Mouse (Mus musculus) kidney, postnatal 0 days (tissue): ENCODE results near the gene Igflr1. TPM values are rescaled to one million over a fixed set of nuclear protein-coding genes. Genes with fewer than 3 reads are reported as not detected.
A peak's percentile ranks its signal among the peaks of the same experiment; 100 is the strongest.

Experiments used
- ATAC-seq: fragments of 200-750 bp; cut with Nextera tagmentation; replicated peaks from 2 replicates; pipeline ENCODE4 v1.8.0; 2017; ENCODE audit warnings: low read depth, moderate number of reproducible peaks, moderate TSS enrichment, moderate library complexity; ENCODE audit not compliant: low FRiP score
- DNase-seq: peaks from one replicate; pipeline ENCODE4 v3.0.0-alpha.2; 2016; ENCODE audit warnings: low spot score
- H3K27ac ChIP-seq: fragments of 300-500 bp; sonication (generic); 2 replicates; pipeline ENCODE4 v1.5.1; 2014; ENCODE audit warnings: mild to moderate bottlenecking
- H3K27me3 ChIP-seq: fragments of 300-500 bp; sonication (generic); 2 replicates; pipeline ENCODE4 v1.6.1; 2014; ENCODE audit warnings: low read length, mixed read lengths; ENCODE audit not compliant: insufficient read depth
- H3K36me3 ChIP-seq: fragments of 300-500 bp; sonication (generic); 2 replicates; pipeline ENCODE4 v1.6.1; 2014; ENCODE audit warnings: low read length, mixed read lengths; ENCODE audit not compliant: insufficient read depth
- H3K4me1 ChIP-seq: fragments of 300-500 bp; sonication (generic); replicated peaks from 2 replicates; pipeline ENCODE4 v1.6.1; 2014; ENCODE audit warnings: antibody characterized with exemption, low read length, mixed read lengths; ENCODE audit not compliant: insufficient read depth
- H3K4me2 ChIP-seq: fragments of 300-500 bp; sonication (generic); 2 replicates; pipeline ENCODE4 v1.6.1; 2014; ENCODE audit warnings: mild to moderate bottlenecking, low read length, moderate library complexity, mixed read lengths
- H3K4me3 ChIP-seq: fragments of 300-500 bp; sonication (generic); replicated peaks from 2 replicates; pipeline ENCODE4 v1.5.1; 2014; ENCODE audit warnings: low read depth, low read length
- H3K9ac ChIP-seq: fragments of 300-500 bp; sonication (generic); 2 replicates; pipeline ENCODE4 v1.6.1; 2014; ENCODE audit warnings: low read depth, low read length
- H3K9me3 ChIP-seq: fragments of 300-500 bp; sonication (generic); replicated peaks from 2 replicates; pipeline ENCODE4 v1.6.1; 2016; ENCODE audit warnings: low read length, inconsistent platforms, mixed read lengths
- CTCF ChIP-seq: IDR thresholded peaks from 2 replicates; pipeline ENCODE4 v1.5.1; 2016; ENCODE audit warnings: antibody characterized with exemption, low read depth, mild to moderate bottlenecking, moderate library complexity
- WGBS: fragments of 180-500 bp; shearing (Covaris S2); extraction: QIAGEN DNeasy Blood & Tissue Kit; methylation state at CpG from one replicate; pipeline ENCODE4 v1.1.7; 2014; 5-methylcytosine and 5-hydroxymethylcytosine counted together
- polyA plus RNA-seq: library from polyadenylated mRNA; unstranded; fragments of >200 nt; fragmentation: Nextera tagmentation; extraction: Ambion mirVana; gene quantifications from 2 replicates; pipeline ENCODE4 v1.2.1, GENCODE M21; 2015

Igflr1 gene
- polyA plus RNA-seq, 1 experiment from 2014 or later: 2.5 TPM

DNA sequence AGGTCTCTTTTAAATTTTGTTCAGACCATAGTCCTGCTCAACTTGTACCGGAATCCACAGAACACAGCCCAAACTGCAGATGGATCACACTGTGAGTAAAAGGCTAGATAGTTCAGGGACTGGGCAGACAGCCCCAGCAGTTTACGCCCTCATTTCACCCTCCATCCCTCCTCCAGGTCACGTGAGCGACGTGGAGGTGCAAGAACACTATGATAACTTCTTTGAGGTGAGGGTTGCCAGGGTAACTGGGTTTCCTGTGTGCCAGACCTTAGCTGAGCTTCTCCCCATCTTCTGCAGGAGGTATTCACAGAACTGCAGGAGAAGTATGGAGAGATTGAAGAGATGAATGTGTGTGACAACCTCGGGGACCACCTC lies 1.3 kb upstream of the Igflr1 start:
- Histone ChIP-seq H3K27ac (peak overlapping the region; percentile 97; the same call in 1 of the 2 replicates), H3K9me3 (no peaks in the 10 kb centered on the region), H3K4me1 (peaks cover 2% of the 10 kb centered on the region; the same call in 1 of the 2 replicates), H3K36me3 (peaks cover 19% of the 10 kb centered on the region), H3K4me3 (peak overlapping the region; percentile 86), H3K4me2 (peak overlapping the region; percentile 58), H3K27me3 (no peaks in the 10 kb centered on the region), H3K9ac (0 out of 2 replicates have a peak overlapping the region, but pooled peaks have one; percentile 86)
- no peak for TF ChIP-seq CTCF
- no peak for ATAC-seq
- DNase-seq: no peak
- whole genome bisulfite sequencing: 24% methylated on average over 6 of the region's 6 CpGs

DNA sequence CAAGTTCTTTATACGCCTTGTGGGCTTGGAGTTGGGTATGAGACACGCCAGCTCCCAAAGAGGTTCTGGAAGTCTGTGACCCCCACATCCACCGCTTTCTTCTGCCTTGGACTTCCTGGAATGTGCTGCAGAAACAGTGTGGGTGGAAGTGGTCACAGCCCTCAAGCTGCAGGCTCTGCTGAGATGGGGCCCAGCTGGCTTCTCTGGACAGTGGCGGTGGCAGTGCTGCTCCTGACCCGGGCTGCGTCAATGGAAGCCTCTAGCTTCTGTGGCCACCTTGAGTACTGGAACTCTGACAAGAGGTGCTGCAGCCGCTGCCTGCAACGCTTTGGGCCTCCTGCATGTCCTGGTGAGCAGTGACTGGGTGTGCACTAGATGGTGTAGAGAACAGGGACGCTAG lies 806 bp downstream of the Igflr1 start:
- H3K27me3 ChIP-seq: no peaks in the 10 kb centered on the region
- peaks cover 39% of the 10 kb centered on the region for H3K36me3 ChIP-seq
- no peak overlapping the region for H3K27ac ChIP-seq
- ATAC-seq (no peak), DNase-seq (peak; percentile 48)
- no peaks in the 10 kb centered on the region for H3K4me1 ChIP-seq
- WGBS: 73% methylated on average over 9 of the region's 9 CpGs
- no peak overlapping the region for H3K9ac ChIP-seq
- no peak for TF ChIP-seq CTCF
- H3K4me3 ChIP-seq: no peak overlapping the region
- H3K9me3 ChIP-seq: no peaks in the 10 kb centered on the region
- no peak overlapping the region for H3K4me2 ChIP-seq

DNA sequence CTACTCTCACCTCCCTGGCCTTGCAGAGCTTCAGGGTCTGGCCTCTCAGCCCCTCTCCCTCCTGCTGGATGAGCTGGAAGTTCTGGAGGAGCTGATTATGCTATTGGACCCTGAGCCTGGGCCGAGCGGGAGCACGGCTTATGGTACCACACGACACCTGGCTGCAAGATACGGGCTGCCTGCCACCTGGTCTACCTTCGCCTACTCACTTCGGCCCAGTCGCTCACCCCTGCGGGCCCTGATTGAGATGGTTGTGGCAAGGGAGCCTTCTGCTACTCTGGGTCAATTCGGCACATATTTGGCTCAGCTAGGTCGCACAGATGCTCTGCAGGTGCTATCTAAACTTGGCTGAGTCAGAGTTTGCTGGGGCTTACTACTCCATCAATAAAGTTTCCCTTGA lies 2.3 kb downstream of the Igflr1 start:
- H3K4me3 ChIP-seq: no peak overlapping the region
- no peak for ATAC-seq
- WGBS: 84% methylated on average over 11 of the region's 11 CpGs
- no peaks in the 10 kb centered on the region for H3K9me3 ChIP-seq
- no peaks in the 10 kb centered on the region for H3K4me1 ChIP-seq
- no peak overlapping the region for H3K4me2 ChIP-seq
- peaks cover 47% of the 10 kb centered on the region for H3K36me3 ChIP-seq
- no peaks in the 10 kb centered on the region for H3K27me3 ChIP-seq
- H3K27ac ChIP-seq: no peak overlapping the region
- TF ChIP-seq CTCF: no peak
- no peak for DNase-seq
- H3K9ac ChIP-seq: no peak overlapping the region

DNA sequence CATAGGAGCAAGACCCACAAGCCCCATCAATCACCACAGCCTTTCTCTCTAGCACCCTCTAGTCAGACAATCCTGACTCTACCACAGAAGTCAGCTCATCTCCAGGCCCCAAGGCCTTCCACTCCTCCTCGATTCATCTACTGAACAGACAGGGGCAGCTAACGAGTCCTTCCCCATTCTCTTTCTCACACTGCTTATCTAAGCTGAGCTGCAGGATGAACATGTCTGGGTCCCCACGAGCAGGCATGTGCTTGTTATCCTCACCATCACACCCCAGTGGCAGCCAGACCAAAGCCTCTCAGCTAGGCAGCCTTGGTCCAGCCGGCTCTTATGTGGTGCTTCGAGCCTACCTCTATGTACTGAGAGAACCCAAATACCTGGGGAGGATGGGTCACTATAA lies 7.2 kb downstream of the Igflr1 start:
- Histone ChIP-seq H3K36me3 (peaks cover 83% of the 10 kb centered on the region), H3K27ac (no peak overlapping the region), H3K27me3 (no peaks in the 10 kb centered on the region), H3K4me2 (no peak overlapping the region), H3K4me3 (no peak overlapping the region), H3K9me3 (no peaks in the 10 kb centered on the region), H3K4me1 (no peaks in the 10 kb centered on the region), H3K9ac (no peak overlapping the region)
- no peak for DNase-seq
- no peak for ATAC-seq
- WGBS: 86% methylated on average over 5 of the region's 5 CpGs
- no peak for TF ChIP-seq CTCF

DNA sequence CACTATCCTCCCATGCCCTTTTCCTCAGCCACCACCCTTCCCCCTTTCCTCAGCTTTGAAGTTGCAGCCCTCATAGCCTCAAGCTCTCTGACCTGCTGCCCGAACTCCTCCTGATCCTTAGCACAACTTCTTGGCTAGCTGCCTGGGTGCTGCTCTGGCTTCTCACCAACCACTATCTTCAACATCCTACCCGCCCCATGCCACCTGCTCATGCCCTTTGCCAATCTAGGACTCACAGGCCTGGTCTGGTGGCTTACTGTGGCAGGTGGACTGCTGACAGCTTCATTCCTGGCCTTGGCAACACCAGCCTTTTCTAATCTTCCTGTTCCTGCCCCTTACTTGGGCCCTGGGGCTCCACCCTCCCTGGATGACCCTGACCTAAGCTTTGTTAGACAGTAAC lies 7.7 kb downstream of the Igflr1 start:
- Histone ChIP-seq H3K27ac (no peak overlapping the region), H3K9ac (no peak overlapping the region), H3K36me3 (peaks cover 89% of the 10 kb centered on the region), H3K4me2 (no peak overlapping the region), H3K27me3 (no peaks in the 10 kb centered on the region), H3K9me3 (no peaks in the 10 kb centered on the region), H3K4me3 (no peak overlapping the region), H3K4me1 (no peaks in the 10 kb centered on the region)
- ATAC-seq (no peak), DNase-seq (no peak)
- no peak for TF ChIP-seq CTCF
- WGBS: 78% methylated on average over 2 of the region's 2 CpGs

DNA sequence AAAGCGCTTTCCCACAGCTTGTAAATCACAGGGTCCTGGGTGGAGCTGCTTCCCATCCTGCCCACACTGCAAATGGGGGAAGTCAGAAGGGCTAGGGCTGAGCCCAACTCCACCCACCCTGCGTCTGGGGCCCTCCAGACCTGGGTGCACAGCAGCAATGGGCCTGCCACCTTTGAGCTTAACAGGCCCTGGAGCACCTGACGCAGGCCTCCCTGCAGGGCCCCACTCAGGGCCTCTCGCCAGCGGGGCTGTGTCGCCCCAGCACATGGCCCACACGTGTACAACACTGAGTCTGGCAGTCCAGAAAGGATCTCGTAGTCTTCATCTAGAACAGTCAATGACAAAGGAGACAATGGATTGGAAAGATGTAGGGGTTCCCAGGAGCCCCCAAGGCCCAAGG lies 14.7 kb downstream of the Igflr1 start:
- ATAC-seq (no peak), DNase-seq (no peak)
- no peak overlapping the region for H3K27ac ChIP-seq
- no peak for TF ChIP-seq CTCF
- H3K36me3 ChIP-seq: peaks cover 94% of the 10 kb centered on the region
- H3K4me2 ChIP-seq: no peak overlapping the region
- H3K4me1 ChIP-seq: no peaks in the 10 kb centered on the region
- no peaks in the 10 kb centered on the region for H3K27me3 ChIP-seq
- no peak overlapping the region for H3K4me3 ChIP-seq
- no peaks in the 10 kb centered on the region for H3K9me3 ChIP-seq
- 93% methylated on average over 8 of the region's 8 CpGs for WGBS
- H3K9ac ChIP-seq: no peak overlapping the region

DNA sequence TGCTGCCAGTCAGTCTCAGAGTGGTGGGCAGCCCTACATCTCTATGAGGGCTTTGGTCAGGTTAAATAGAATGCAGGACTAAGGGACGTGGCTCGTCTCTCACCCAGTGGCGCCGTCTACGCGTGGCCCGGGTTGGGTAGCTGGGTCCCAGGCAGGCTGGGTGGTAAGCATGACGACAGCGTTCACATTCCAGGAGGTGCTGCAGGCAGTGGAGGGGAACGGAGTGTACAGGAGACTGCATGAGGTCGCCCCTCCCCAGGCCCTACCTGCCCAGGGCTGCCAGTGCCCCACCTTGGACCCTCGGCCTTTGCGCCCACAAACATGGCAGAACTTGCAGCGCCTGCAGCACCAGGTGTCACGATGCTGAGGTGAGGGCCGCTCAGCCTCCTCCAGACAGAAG lies 16.3 kb downstream of the Igflr1 start:
- Histone ChIP-seq H3K4me1 (no peaks in the 10 kb centered on the region), H3K27me3 (no peaks in the 10 kb centered on the region), H3K9me3 (no peaks in the 10 kb centered on the region), H3K9ac (no peak overlapping the region), H3K36me3 (peaks cover 89% of the 10 kb centered on the region), H3K27ac (no peak overlapping the region), H3K4me3 (no peak overlapping the region), H3K4me2 (no peak overlapping the region)
- ATAC-seq (peak; percentile 61), DNase-seq (no peak)
- TF ChIP-seq CTCF: no peak
- 85% methylated on average over 16 of the region's 16 CpGs for WGBS
